Mouse (Mus musculus): ENCODE data around the gene Gpr153.

- TF ChIP-seq ZNF384 (IDR thresholded peaks at IDR 0.05; ENCODE audit: low read depth, low read length) (no peak), MAFK (IDR thresholded peaks at IDR 0.05; ENCODE audit: insufficient read depth, low read depth, low read length) (no peak)
Measured at GRCm38 (mm10) chr4:152282721-152283120, 8.7 kb downstream of the Gpr153 start.
